Mouse (Mus musculus) MEL (cell line): ENCODE data around the gene Kifc5b. TPM values are rescaled to one million over a fixed set of nuclear protein-coding genes. Genes with fewer than 3 reads are reported as not detected.

ENCODE experiments used
- DNase-seq: peaks from one replicate; pipeline ENCODE4 v3.0.0; 2011; ENCODE audit warnings: low read depth, low spot score
- H3K27ac ChIP-seq: 2 replicates; pipeline ENCODE4 v1.5.1; 2012; ENCODE audit warnings: low read depth, mild to moderate bottlenecking, control low read depth, low read length, moderate library complexity; ENCODE audit not compliant: control insufficient read depth
- H3K27me3 ChIP-seq, 2 experiments: fragments of 150-350 bp in 1 of 2; sonication (generic) in 1 of 2; 2 replicates each; pipeline ENCODE4 v1.6.1; 2012; ENCODE audit warnings: low read length in 2 of 2, mild to moderate bottlenecking in 2 of 2, improper control_type of control experiment in 1 of 2, moderate library complexity in 1 of 2; ENCODE audit not compliant: insufficient read depth in 2 of 2, control insufficient read depth in 1 of 2
- H3K36me3 ChIP-seq, 2 experiments: 2 replicates each; pipeline ENCODE4 v1.6.1; 2012 to 2014; ENCODE audit warnings: low read length in 2 of 2, improper control_type of control experiment in 1 of 2, inconsistent platforms in 1 of 2, mild to moderate bottlenecking in 1 of 2; ENCODE audit not compliant: insufficient read depth in 2 of 2, control insufficient read depth in 1 of 2
- H3K4me1 ChIP-seq, 2 experiments: fragments of 150-350 bp in 1 of 2; sonication (generic) in 1 of 2; 2 replicates each; pipeline ENCODE4 v1.6.1; 2012; ENCODE audit warnings: low read length in 2 of 2, improper control_type of control experiment in 1 of 2, mild to moderate bottlenecking in 1 of 2; ENCODE audit not compliant: insufficient read depth in 2 of 2, control insufficient read depth in 1 of 2
- H3K4me3 ChIP-seq, 2 experiments: fragments of 150-350 bp in 1 of 2; sonication (generic) in 1 of 2; 2 replicates each; pipeline ENCODE4 v1.5.1; 2012; ENCODE audit warnings: low read depth in 2 of 2, low read length in 2 of 2, mild to moderate bottlenecking in 2 of 2, moderate library complexity in 2 of 2, control low read depth in 1 of 2, improper control_type of control experiment in 1 of 2; ENCODE audit not compliant: control insufficient read depth in 1 of 2, insufficient read depth in 1 of 2
- H3K79me2 ChIP-seq: 2 replicates; pipeline ENCODE4 v1.6.1; 2012; ENCODE audit warnings: mild to moderate bottlenecking, low read length, moderate library complexity; ENCODE audit not compliant: control insufficient read depth, poor library complexity, insufficient read depth
- H3K9ac ChIP-seq: 2 replicates; pipeline ENCODE4 v1.6.1; 2012; ENCODE audit warnings: low read depth, mild to moderate bottlenecking, control low read depth, low read length, moderate library complexity; ENCODE audit not compliant: control insufficient read depth, poor library complexity, severe bottlenecking
- H3K9me3 ChIP-seq: fragments of 150-350 bp; sonication (generic); replicated peaks from 2 replicates; pipeline ENCODE4 v1.6.1; 2012; ENCODE audit warnings: mild to moderate bottlenecking, low read length, improper control_type of control experiment, moderate library complexity; ENCODE audit not compliant: insufficient read depth
- CHD1 ChIP-seq: IDR thresholded peaks from 2 replicates; pipeline ENCODE4 v1.6.1; 2012; ENCODE audit warnings: low read depth, mild to moderate bottlenecking, inconsistent platforms, low read length, improper control_type of control experiment
- CHD2 ChIP-seq: IDR thresholded peaks from 2 replicates; pipeline ENCODE4 v1.6.1; 2011; ENCODE audit warnings: low read length, improper control_type of control experiment
- E2F4 ChIP-seq: IDR thresholded peaks from 2 replicates; pipeline ENCODE4 v1.6.1; 2011; ENCODE audit warnings: low read depth, low read length, improper control_type of control experiment, borderline replicate concordance
- EP300 ChIP-seq, 2 experiments: IDR thresholded peaks; 2 replicates each; pipeline ENCODE4 v1.6.1; 2011; ENCODE audit warnings: improper control_type of control experiment in 2 of 2, low read length in 2 of 2, low read depth in 1 of 2, mild to moderate bottlenecking in 1 of 2
- ETS1 ChIP-seq: IDR thresholded peaks from 2 replicates; pipeline ENCODE4 v1.6.1; 2012; ENCODE audit warnings: low read depth, mild to moderate bottlenecking, inconsistent platforms, low read length, improper control_type of control experiment, moderate library complexity
- GATA1 ChIP-seq: IDR thresholded peaks from 2 replicates; pipeline ENCODE4 v1.6.1; 2011; ENCODE audit warnings: low read depth, low read length, improper control_type of control experiment
- HCFC1 ChIP-seq: IDR thresholded peaks from 2 replicates; pipeline ENCODE4 v1.6.1; 2012; ENCODE audit warnings: low read depth, mild to moderate bottlenecking, inconsistent platforms, low read length, improper control_type of control experiment, moderate library complexity
- JUND ChIP-seq: IDR thresholded peaks from 2 replicates; pipeline ENCODE4 v1.6.1; 2011; ENCODE audit warnings: low read depth, mild to moderate bottlenecking, improper control_type of control experiment, low read length
- MAFK ChIP-seq: IDR thresholded peaks from 2 replicates; pipeline ENCODE4 v1.6.1; 2011; ENCODE audit warnings: low read depth, mild to moderate bottlenecking, low read length, improper control_type of control experiment, borderline replicate concordance
- MAX ChIP-seq: IDR thresholded peaks from 2 replicates; pipeline ENCODE4 v1.6.1; 2011; ENCODE audit warnings: low read length, improper control_type of control experiment
- MYB ChIP-seq: IDR thresholded peaks from 2 replicates; pipeline ENCODE4 v1.6.1; 2011; ENCODE audit warnings: mild to moderate bottlenecking, low read depth, low read length, improper control_type of control experiment
- MYC ChIP-seq: IDR thresholded peaks from 2 replicates; pipeline ENCODE4 v1.6.1; 2011; ENCODE audit warnings: low read depth, mild to moderate bottlenecking, low read length, improper control_type of control experiment, moderate library complexity
- NELFE ChIP-seq: IDR thresholded peaks from 2 replicates; pipeline ENCODE4 v1.6.1; 2011; ENCODE audit warnings: low read depth, low read length, improper control_type of control experiment
- NRF1 ChIP-seq: IDR thresholded peaks from 2 replicates; pipeline ENCODE4 v1.6.1; 2014; ENCODE audit warnings: low read depth, mild to moderate bottlenecking, inconsistent platforms, low read length, improper control_type of control experiment, moderate library complexity; ENCODE audit not compliant: poor library complexity, insufficient read depth, severe bottlenecking
- POLR2AphosphoS2 ChIP-seq: IDR thresholded peaks from 2 replicates; pipeline ENCODE4 v1.6.1; 2011; ENCODE audit warnings: low read length, improper control_type of control experiment
- RAD21 ChIP-seq: IDR thresholded peaks from 2 replicates; pipeline ENCODE4 v1.6.1; 2011; ENCODE audit warnings: mild to moderate bottlenecking, low read depth, low read length, improper control_type of control experiment
- RCOR1 ChIP-seq: IDR thresholded peaks from 2 replicates; pipeline ENCODE4 v1.6.1; 2012; ENCODE audit warnings: low read depth, mild to moderate bottlenecking, inconsistent platforms, low read length, improper control_type of control experiment
- SMC3 ChIP-seq: IDR thresholded peaks from 2 replicates; pipeline ENCODE4 v1.6.1; 2011; ENCODE audit warnings: low read depth, low read length, improper control_type of control experiment
- TAL1 ChIP-seq: IDR thresholded peaks from 2 replicates; pipeline ENCODE4 v1.6.1; 2012; ENCODE audit warnings: mild to moderate bottlenecking, inconsistent platforms, low read length, moderate library complexity, mixed read lengths
- TCF12 ChIP-seq: IDR thresholded peaks from 2 replicates; pipeline ENCODE4 v1.6.1; 2014; ENCODE audit warnings: low read depth, mild to moderate bottlenecking, inconsistent platforms, low read length, improper control_type of control experiment, moderate library complexity
- UBTF ChIP-seq: IDR thresholded peaks from 2 replicates; pipeline ENCODE4 v1.6.1; 2012; ENCODE audit warnings: low read depth, mild to moderate bottlenecking, inconsistent platforms, low read length, improper control_type of control experiment, moderate library complexity, borderline replicate concordance; ENCODE audit not compliant: insufficient read depth
- USF1 ChIP-seq: IDR thresholded peaks from 2 replicates; pipeline ENCODE4 v1.6.1; 2014; ENCODE audit warnings: low read depth, mild to moderate bottlenecking, inconsistent platforms, low read length, improper control_type of control experiment, moderate library complexity
- ZNF384 ChIP-seq: IDR thresholded peaks from 2 replicates; pipeline ENCODE4 v1.6.1; 2012; ENCODE audit warnings: low read depth, mild to moderate bottlenecking, inconsistent platforms, low read length, improper control_type of control experiment
- polyA plus RNA-seq, 2 experiments: library from polyadenylated mRNA; stranded (reverse) in 1 of 2; unstranded in 1 of 2; fragments of >175 nt in 1 of 2; fragments of >200 nt in 1 of 2; gene quantifications; 2 replicates each; pipeline versions ENCODE4 v1.2.1 to v1.2.4; 2012; ENCODE audit warnings: low replicate concordance in 2 of 2, low read depth in 1 of 2; ENCODE audit not compliant: insufficient read length in 2 of 2, insufficient read depth in 1 of 2, missing spikeins in 1 of 2
- total RNA-seq: library from RNA; depleted of rRNA; stranded (reverse); fragments of 300-350 nt; gene quantifications from 2 replicates; pipeline ENCODE4 v1.2.3, GENCODE M21; 2012

Gene Kifc5b
- total and polyA plus RNA-seq, 3 experiments = 10.6 to 111 (median 45.4) TPM

- Histone ChIP-seq H3K4me3 (no peak overlapping the region), H3K9me3 (no peaks in the 10 kb centered on the region), H3K36me3 (peaks cover 0 to 3% of the 10 kb centered on the region in 2 experiments; a peak in 1 of 4 replicates), H3K4me1 (peaks cover 0 to 16% of the 10 kb centered on the region in 2 experiments; a peak in 2 of 4 replicates), H3K27ac (no peak overlapping the region), H3K27me3 (no peaks in the 10 kb centered on the region), H3K9ac (no peak overlapping the region), H3K79me2 (no peaks in the 10 kb centered on the region)
- TF ChIP-seq CHD1 (no peak), MAFK (no peak), RAD21 (no peak), ZNF384 (no peak), E2F4 (no peak), JUND (no peak), TCF12 (no peak), UBTF (no peak), MAX (no peak), USF1 (no peak)
- peak; percentile 26 for DNase-seq
These were observed 33.0 kb downstream of the Kifc5b start for GRCm38 (mm10) chr17:26949866-26950265.

DNA sequence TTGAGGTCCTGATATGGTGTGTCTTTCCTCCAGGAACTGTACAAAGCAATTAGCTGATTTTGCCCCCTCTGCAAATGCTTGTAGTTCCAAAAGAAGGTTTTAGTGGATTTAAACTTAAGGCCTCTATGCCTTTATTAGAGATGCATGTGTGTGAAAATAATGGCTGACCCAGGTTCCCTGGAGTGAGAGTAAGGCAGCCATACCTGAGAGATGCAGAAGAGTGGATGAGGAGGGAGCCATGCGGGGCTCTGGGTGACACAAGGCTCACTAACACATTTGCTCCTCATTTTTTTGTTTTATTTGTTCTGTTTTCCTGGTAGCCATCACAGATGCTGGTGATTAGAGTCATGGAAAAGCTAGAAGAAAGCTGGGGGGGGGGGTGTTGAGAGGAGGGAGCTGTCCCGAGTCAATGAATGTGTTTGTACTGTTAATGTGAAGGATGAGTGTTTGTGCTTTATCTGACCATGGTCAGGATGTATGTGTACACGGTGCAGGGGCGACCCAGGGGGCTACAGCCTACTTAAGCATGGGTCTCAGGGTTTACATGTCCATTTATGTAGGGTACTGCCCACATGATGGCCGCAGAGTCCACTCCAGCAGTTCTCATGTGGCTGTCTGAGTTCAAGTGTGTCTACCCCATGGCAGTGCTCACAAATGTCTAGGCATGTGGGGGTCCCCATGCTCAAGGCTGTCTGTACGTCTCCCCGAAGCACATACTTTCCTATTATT, 33.8 kb downstream of the Kifc5b start:
- no peak overlapping the region for H3K4me3 ChIP-seq
- TF ChIP-seq MAFK = no peak
- no peak for TF ChIP-seq ETS1
- no peak for TF ChIP-seq NELFE
- TF ChIP-seq CHD1 = no peak
- no peak for TF ChIP-seq CHD2
- TF ChIP-seq, all 39 proteins: peak for 0
- no peak for DNase-seq
- Histone ChIP-seq H3K4me1 (peaks cover 0 to 24% of the 10 kb centered on the region in 2 experiments; a peak in 2 of 4 replicates), H3K79me2 (peaks cover 2% of the 10 kb centered on the region), H3K9me3 (no peaks in the 10 kb centered on the region), H3K27me3 (no peaks in the 10 kb centered on the region), H3K27ac (no peak overlapping the region), H3K36me3 (peaks cover 0 to 8% of the 10 kb centered on the region in 2 experiments; a peak in 2 of 4 replicates), H3K9ac (no peak overlapping the region)

GRCm38 (mm10) chr17:26951406-26951805, 34.5 kb downstream of the Kifc5b start:
- no peak for DNase-seq
- no peaks in the 10 kb centered on the region for H3K27me3 ChIP-seq
- peaks cover 3 to 31% of the 10 kb centered on the region in 2 experiments; a peak in 3 of 4 replicates for H3K4me1 ChIP-seq
- TF ChIP-seq SMC3 (no peak), TAL1 (no peak), ETS1 (no peak), GATA1 (no peak), POLR2AphosphoS2 (no peak), MAX (no peak), MYB (no peak), E2F4 (no peak), EP300 (IDR thresholded peaks at IDR 0.05; ENCODE audit: low read depth in 1 of 2, low read length in 2 of 2) (no peak), MYC (no peak), CHD1 (no peak), NRF1 (no peak), RCOR1 (no peak), HCFC1 (no peak)
- no peak overlapping the region for H3K27ac ChIP-seq
- H3K9ac ChIP-seq = no peak overlapping the region
- peaks cover 2% of the 10 kb centered on the region for H3K79me2 ChIP-seq
- H3K4me3 ChIP-seq = no peak overlapping the region
- H3K9me3 ChIP-seq = no peaks in the 10 kb centered on the region
- peaks cover 0 to 14% of the 10 kb centered on the region in 2 experiments; a peak in 2 of 4 replicates for H3K36me3 ChIP-seq
